Mouse (Mus musculus) thymus, postnatal 14 days (tissue): ENCODE measurements around the gene 6030445D17Rik.

Experiments used
- DNase-seq: peaks from one replicate; pipeline ENCODE4 v3.0.0; 2021

The 6030445D17Rik gene

DNA sequence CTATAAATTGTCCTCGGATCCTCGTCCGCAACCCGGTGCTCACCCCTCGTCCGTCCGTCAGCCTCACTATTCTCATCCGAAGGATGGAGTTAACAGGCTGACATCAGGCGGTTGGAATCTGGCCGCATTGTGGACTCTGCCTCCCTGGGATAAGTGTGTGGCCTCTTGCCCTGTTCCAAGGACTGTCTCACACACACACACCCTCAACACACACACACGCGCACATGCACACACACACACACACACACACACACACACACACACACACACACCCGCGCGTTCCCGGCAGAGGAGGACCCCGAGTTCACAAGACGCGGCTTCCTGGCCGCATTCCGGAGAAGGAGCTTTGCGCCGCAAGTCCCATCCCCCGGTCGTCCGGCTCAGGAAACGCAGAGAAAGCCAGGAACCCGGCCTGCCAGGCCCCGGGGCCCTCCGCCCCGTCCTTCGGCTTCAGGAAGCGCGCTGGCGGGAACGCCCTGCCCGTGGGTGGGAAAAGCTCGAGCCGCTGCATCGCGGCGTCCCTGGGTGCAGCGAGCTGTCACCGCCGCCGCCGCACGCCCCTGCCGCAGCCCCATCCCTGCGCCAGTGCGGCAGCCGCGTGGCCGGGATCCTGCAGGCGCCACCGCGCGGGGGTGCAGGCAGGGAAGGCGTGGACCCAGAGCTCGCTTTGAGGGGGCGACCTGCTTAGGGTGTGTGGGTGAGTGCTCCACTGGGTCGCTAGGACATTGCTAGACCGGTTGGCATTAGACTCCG is at the start of gene 6030445D17Rik:
TSS of gene 6030445D17Rik (plus strand) at position 165 of the 753 bp plus-strand sequence.
- peak; percentile 46 for DNase-seq

DNA sequence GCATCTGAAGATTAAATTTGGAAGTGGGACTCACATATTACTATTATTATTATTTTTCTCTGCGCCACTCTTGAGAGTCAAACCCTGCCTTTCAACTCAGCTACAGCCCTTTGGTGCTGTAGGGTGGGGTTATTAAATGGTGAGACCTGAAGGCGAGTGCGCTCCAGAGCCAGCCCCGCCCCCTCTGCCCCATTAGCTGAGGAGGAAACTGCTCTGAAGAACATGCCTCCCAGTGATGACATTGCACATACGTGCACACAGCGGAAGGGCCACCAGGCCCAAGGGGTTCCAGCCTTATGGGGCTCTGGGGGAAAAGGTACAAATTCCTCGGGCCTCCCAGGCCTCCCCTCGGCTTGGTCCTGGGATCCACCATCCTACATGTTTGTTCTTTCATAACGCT is 46.6 kb upstream of the 6030445D17Rik start:
- no peak for DNase-seq

DNA sequence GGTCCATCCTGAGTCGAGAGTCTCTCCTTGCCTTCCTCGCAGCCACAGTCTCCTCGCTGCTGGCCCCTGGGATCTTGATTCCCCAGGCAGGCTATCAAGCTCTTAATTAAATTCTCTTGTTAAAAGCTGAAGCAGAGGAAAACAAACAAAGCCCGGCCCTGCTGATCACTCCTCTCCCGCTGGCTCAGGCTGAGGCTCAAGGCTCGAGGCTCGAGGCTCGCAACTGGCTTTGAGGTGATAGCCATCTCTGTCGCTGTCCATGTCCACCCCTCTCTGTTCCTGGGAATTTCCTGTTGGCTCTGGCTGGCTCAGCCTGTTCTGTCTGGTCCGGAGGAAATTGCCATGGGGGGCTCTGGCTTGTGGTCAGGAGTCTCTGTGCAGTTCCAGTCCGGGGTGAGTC is 43.1 kb upstream of the 6030445D17Rik start:
- DNase-seq: no peak

DNA sequence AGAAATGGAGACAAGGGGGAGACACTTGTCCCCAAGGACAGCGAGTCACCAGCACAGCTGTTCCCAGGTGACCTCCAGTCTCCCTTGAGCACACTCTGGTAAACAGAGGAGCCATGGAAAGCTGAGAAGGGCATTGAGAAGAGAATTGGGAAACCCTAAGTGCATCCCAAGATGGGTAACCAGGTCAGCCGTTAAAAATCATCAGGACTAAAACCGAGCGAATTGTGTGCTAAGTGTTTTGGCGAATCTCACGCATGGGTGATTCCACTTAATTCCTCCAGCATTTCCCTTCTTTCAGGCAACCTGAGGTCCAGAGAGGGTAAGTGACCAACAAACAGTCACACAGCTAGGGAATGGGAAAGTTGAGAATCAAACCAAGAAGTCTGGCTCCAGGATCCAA is 42.7 kb upstream of the 6030445D17Rik start:
- DNase-seq: no peak

DNA sequence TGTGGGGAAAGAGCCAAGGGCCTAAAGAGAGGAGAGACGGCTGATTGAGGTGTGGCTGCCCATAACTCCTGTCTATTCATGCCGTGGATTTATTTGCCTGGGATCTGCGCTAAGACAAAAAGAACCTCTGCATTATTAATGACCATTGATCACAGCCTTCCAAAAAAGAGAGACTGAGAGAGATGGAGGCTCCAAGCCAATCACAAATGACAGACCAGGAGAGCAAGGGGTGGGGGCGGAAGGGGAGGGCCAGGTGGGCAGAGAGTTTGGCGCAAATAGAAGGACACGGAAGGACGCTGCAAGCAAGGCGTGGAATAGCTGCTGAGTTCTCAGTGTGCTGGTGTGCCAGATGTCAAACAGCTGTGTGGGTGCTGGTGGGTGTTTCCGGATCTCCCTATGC is 38.8 kb upstream of the 6030445D17Rik start, which contains the start of gene Htr1d:
TSS of gene Htr1d (plus strand) at position 301 of the 400 bp plus-strand sequence.
- no peak for DNase-seq

DNA sequence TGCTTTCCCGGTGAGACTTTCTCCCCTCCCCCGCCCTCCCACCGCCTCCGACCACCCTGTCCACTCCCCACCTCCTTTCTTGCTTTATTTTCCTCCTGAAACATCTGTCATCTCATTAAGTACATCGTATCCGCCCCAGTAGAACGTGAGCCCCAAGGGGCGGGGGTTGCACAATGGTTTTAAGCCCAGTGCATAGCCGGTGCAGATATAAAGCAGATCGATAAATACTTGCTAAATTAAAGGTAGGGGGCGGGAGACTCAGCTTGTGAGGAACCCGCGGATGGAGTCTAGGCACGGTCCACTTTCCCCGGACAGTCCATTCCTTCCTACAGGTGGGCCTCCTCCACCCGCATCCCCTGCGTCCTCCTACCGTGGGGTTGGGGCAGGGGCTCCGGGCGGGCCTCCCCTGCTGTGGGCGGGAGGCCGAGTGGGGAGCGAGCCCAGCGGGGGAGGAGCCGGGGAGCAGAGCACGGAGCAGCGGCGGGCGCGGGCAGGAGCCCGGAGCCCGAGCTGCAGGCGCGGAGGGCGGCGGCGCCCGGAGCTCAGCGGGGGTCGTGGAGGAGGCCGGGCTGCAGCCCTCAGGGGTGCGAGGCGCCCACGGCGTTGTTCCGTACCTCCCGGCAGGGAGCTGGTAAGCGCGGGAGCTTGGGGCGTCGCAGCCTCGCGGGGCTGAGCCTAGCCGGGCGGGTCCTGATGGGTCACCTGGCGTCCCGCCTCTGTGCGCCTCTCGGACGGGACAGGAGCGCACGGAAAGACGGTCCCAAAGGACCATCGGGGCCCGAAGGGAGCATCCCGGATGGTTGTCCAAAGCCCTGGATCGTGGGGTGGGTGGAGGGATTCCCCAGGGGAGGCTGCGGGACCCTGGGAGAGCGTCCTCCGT is 37.7 kb upstream of the 6030445D17Rik start:
- peak; percentile 13 for DNase-seq

DNA sequence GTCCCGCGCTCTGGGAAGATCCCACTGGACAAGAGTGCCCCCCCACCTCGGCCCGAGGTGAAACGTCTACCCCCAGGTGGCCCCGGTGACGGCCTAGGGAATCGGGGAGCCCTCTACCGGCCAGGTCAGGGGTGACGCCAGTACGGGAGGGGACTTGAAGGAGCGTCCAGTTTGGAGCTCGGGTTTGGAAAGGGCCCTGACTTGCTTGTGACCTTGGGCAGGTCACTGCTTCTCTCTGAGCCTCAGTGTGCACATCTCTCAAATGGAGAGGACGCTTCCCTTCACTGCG is 37.1 kb upstream of the 6030445D17Rik start:
- peak; percentile 44 for DNase-seq

DNA sequence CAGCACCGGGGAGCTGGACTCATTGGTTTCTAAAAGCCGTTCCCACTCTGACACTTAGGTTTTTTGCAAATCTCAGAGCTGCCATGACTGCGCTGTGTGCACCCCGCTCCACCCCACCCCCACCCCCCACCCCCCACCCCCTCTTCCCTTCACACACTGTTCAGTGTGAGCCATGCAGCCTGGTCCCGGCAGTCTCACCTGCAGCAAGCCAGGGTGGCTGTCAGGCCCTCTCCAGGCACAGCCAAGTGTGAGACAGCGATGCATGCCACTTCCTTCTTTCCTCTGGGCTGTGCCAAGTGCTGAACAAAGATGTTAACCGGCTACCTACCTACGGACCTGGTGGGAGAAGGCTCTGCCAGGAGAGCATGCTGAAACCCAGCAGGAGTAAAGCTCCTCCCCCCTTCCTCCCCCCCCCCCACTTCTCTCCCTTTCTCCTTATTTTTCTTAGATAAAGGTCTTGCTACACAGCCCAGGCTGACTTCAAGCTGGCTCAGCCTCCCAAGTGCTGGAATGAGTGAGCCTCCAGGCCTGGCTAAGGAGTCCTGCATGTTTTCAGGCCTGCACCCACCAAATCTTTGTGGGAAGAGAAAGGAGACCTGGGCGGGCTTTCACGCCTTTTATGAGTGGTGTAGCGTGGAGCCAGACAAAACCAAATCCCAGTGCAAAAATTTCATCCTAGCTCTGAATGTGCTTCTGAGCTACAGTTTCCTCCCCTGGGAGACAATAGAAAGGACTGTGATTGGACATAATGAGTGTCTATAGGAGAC is 31.3 kb upstream of the 6030445D17Rik start:
- no peak for DNase-seq

DNA sequence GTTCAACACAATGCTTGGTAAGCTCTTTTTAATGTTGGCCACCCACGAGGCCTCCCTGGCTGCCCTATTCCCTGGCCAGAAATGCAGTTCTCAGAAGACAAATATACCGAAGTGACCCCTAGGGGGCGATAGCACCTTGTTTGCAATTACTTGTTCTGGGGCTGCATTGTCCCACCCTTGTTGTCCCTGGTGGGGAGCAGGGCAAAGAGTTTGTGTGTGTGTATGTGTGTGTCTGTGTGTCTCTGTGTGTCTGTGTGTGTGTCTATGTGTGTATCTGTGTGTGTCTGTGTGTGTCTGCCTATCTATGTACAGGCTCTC is 30.7 kb upstream of the 6030445D17Rik start:
- peak; percentile 60 for DNase-seq

DNA sequence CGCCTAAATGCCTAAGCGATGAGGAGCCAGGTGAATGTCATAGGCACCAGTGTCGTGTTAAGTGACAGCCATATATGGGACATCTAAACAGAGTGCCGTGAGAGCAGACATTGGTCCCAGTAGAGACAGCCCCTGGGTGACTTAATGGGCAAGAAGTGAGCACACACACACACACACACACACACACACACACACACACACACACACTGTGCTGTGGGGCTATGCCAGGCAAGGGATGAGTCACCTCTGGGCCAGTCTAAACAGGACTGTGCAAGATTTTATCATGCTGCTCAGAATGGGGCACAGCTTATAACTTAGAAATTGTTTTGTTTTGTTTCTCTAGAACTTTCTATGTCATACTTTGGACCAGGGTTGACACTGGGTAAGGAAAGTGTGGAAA is 28.0 kb upstream of the 6030445D17Rik start:
- no peak for DNase-seq

DNA sequence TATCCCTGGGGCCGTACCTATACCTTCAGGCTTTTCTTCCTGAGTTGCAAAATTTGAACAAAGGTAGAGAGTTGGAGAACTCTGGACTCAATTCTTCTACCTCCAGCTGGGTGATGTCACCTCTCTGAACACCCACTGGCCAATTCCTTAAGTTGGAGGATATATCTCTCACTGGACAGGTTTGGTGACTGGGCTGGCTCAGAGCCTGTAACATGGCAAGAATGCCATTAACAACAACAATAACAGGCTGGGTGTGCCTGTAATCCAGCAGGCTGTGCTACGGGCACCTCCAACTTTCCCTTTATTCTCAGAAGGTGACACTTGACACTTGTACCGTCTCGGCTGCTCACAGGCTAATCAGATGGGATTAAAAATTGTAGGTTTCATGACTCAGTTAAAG is 22.9 kb upstream of the 6030445D17Rik start:
- no peak for DNase-seq

DNA sequence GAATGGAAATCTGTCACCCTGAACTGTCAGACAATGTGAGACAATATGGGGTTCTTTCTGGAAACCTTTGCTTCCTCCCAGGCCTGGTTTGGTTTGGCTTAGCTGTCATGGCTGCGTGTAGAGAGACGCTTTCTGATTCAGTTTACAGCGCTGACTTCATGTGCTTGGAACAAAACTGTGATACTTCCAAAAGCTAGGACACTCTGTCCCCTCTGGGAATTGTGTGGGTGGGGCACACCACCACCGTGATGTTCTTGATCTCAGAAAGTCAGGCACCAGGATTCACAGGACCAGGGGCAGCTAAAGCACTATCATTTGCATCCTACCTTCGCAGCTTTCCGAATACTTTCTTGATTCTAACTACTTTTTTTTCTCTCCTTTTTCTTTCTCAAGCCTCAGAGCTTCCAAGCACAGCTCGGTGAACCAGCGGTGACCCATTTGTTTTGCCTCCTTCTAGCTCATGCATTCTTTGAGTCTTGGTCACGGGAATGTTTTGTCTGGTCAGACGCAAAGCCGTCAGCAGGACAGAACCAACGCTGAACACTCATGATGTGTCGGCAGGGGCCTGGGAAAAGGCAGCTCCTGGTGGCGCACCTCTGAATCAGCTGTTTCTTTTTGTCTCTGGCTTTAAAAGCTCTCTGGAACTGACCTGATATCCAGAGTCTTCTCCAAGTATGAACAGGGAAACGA is 20.6 kb upstream of the 6030445D17Rik start:
- no peak for DNase-seq

DNA sequence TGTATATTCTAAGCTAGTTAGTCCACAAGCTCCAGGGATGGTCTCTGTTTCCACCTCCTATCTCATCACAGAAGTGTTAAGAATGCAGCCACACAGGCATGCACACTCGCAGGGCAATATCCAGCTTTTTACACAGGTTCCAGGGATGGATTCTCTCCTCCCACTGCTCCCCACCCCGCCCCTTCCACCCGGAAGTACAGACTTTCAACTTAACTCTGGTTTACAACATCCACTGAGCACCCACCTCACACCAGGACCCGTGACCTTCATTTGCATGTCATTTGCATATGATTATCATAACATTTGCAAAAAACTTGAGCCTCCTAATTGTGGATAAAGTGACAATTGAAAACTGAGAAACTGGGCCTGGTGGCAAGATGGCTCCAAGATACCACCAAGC is 17.5 kb upstream of the 6030445D17Rik start:
- no peak for DNase-seq

DNA sequence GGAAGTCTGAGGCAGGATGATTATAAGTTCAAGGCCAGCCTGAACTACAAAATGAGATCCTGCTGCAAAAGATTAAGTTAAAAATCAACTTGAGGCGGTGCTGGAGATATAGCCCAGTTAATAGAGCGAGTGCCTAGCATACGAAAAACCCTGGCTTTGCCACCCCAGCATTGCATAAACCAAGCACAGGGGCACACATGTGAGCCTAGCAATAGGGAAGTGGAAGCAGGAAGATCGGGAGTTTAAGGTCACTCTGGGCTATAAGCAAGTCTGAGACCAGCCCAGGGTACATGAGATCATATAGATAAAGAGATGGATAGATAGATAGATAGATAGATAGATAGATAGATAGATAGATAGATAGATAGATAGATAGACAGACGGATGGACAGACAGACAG is 12.3 kb upstream of the 6030445D17Rik start:
- DNase-seq: no peak

DNA sequence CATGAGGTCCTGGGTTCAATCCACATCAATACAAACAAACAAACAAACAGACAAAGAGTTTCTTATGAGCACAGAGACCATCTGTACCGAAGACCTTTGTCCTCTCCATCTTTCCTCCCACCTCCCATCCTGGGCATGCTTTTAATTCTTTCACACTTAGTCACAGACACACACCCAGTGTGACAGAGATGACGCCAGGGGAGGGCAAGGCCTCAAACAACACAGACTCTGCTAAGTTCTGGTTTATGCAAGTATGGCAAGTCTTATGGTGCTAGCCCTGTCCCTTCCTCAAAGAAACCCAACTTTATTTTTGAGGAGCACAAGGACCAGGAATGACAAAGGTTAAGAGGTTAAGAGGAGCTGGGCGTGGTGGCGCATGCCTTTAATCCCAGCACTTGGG is 11.8 kb upstream of the 6030445D17Rik start:
- no peak for DNase-seq

DNA sequence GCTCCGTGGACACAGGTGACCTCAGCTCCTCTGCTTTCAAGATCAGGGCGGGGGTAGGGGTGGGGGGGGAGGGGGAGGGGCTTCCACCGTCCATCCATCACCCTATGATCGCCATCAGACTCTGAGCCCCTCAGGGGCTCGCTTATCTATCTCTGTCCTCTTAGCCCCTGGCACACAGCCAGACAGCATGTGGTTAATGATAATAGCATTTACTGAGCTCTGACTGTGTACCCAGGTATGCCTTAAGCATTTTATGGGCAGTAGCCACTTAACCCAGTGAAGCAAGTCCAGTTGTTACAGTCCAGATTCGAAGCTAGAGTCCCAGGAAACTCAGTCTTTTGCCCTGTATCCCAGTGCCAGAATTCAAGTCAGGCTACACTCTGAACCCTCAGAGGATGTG is 10.5 kb upstream of the 6030445D17Rik start:
- DNase-seq: no peak

DNA sequence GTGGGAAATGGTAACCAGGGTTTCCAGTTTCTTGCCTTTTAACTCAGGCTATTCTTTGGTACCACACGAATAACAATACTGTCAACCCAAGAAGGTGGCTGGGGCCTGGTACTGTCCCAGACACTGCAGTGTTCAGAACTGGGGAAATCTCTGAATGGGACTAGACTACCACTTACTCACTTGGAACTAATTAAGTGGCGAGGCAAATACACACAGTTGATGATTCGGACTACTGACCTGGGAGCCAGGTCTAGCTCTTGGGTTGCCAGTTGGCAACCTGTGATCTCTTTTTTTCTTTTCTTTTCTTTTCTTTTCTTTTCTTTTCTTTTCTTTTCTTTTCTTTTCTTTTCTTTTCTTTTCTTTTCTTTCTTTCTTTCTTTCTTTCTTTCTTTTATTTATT is 9.8 kb upstream of the 6030445D17Rik start:
- DNase-seq: no peak

DNA sequence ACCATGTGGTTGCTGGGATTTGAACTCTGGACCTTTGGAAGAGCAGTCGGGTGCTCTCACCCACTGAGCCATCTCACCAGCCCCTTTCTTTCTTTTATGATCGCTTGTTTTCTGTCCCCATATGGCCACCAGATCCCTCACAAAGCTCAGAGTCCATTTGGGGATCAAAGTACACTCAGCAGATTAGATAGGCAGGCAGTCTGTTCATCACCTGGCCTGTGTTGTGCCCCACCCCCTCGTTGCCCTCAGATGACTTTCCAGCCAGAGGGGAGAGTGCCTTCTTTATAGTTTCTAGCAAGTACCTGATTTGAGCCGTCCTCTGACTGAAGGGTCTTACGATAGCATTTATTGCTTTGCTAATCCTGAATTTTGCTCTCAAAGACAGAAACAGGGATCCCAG is 9.3 kb upstream of the 6030445D17Rik start:
- DNase-seq: no peak

DNA sequence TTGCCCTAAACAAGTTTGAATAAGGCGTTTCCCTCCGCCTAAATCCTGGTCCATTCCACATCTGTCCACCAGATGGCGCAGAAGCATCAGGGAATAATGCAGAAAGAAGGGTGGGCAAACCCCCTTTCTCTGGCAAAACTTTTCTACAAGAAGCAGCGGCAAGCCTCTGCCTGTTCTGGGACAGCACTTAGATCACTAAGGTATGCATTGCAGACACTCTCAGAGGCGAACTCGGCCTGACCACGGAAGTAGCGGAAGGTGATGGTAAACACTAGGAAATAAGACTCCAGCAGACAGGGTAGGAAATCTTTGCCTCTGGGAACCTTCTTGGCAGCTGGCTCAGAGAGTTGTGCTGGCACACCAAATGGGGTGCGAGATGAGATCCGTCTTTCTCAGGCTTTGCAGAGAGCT is 7.2 kb upstream of the 6030445D17Rik start:
- DNase-seq: peak; percentile 74

DNA sequence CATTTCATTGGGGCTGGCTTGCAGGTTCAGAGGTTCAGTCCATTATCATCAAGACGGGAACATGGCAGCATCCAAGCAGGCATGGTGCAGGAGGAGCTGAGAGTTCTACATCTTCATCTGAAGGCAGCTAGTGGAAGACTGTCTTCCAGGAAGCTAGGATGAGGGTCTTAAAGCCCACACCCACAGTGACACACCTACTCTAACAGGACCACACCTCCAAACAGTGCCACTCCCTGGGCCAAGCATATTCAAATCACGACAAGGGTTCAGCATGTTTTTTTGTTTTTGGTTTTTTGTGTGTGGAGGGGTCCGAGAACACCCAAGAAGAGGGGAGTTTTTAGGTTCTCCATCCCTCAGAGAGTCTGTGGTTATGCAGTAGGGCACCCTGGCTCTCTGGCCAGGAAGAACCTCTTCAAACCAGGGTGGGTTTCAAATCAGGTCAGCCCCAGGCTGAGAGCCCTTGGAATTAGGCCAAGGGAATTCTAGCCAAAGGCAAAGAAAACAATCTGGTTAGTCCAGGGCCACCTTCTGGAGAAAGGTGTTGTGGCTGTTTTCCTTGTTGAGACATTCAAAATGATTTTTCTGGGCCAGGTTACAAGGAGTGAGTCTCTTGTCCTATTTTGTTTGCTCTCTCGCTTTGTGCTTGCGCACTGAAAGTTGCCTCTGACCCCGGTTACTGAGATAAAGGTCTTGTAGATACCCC is 5.4 kb upstream of the 6030445D17Rik start:
- no peak for DNase-seq

DNA sequence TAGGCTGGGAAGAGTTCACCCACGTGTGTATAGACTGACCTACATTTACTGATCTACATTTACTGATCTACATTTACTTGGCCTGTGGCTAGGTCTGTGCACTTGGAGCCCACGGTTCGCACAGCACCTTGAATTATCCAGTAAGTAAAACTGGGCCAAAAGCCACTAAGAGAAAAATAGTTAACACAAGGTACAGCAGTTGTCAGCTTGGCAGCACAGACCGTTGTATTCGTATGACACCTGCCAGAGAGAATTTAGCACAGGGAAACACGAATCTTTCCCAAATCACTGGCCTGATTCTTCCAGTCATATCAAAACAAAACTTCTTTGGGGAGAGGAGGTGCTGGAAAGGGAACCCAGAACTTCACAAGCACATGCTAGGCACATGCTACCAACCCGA is 3.8 kb upstream of the 6030445D17Rik start:
- no peak for DNase-seq

DNA sequence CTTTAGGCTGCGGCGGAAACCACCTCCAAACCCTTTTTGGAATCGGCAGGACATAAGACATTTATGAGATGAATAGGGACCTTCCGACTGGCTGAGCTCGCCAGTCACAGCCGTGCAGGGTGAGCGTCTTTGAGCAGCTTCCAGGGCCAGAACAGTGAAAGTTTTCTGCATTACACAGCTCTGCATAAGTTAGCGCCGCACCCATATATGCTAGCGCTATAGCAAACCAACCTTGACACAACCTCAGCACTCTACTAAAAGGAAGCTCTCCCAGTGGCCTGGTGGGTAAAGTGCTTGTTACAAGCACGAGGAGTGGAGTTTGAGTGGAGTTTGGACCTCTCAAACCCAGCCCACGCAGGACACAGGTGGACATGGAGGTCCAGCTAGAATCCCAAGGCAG is 2.8 kb upstream of the 6030445D17Rik start:
- no peak for DNase-seq
